Mouse (Mus musculus) macrophage (primary cell): ENCODE results near the gene Gpr26. TPM values are rescaled to one million over a fixed set of nuclear protein-coding genes. Genes with fewer than 3 reads are reported as not detected.

Experiments
- H3K27ac ChIP-seq: fragments of 350-480 bp; formaldehyde crosslinking; 2 replicates; pipeline ENCODE4 v1.9.0; 2021
- H3K36me3 ChIP-seq: fragments of 350-480 bp; formaldehyde crosslinking; 2 replicates; pipeline ENCODE4 v1.9.0; 2021; ENCODE audit errors: inconsistent target
- H3K4me3 ChIP-seq: fragments of 350-480 bp; formaldehyde crosslinking; 2 replicates; pipeline ENCODE4 v1.9.0; 2021; ENCODE audit errors: inconsistent target
- H3K79me2 ChIP-seq: fragments of 350-480 bp; formaldehyde crosslinking; 2 replicates; pipeline ENCODE4 v1.9.0; 2021; ENCODE audit errors: inconsistent target
- WGBS: methylation state at CpG from one replicate; pipeline ENCODE4 v1.1.7; 2026; ENCODE audit warnings: inconsistent platforms; ENCODE audit not compliant: missing documents; 5-methylcytosine and 5-hydroxymethylcytosine counted together
- polyA plus RNA-seq: library from polyadenylated mRNA; stranded (reverse); fragments of 250-400 nt; gene quantifications from 3 replicates; pipeline ENCODE4 v1.2.4, GENCODE M21; 2018; ENCODE audit warnings: inconsistent platforms

Gene Gpr26
- polyA plus RNA-seq, 1 experiment from 2014 or later: not detected

DNA sequence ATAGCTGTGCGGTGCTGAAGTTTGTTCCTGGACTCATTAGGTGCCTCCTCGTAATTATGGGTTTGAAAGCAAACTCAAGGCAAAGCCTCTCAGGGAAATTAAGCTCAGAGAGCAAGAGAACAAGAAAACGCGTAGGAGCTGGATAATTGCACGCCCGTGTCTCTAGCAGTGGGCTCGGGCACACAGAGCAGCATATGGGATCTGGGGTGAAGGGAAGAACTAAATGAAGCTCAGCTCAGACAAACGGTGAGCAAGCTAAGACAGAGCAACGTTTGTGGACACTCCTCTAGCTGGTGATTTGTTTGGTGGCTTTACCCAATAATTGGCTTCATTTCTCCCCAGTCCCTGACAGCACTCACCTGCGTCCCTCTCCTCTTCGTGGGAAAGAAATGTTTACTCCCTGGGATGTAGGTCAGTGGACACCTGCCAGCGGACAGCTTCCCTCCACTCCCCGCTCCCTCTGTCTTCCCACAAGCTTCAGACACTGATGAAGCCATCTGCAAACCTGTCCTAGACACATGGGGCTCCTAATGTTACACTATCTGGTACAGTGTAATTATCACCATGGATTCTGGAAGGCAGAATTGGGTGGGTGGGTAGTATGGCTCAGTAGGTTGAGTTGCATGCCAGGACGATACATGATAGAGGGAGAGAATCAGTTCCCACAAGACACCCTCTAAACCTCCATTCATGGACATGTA is 39.9 kb downstream of the Gpr26 start:
- Histone ChIP-seq H3K27ac (no peak overlapping the region), H3K79me2 (no peaks in the 10 kb centered on the region), H3K4me3 (no peak overlapping the region), H3K36me3 (no peaks in the 10 kb centered on the region)
- 87% methylated on average over 14 of the region's 14 CpGs for WGBS

DNA sequence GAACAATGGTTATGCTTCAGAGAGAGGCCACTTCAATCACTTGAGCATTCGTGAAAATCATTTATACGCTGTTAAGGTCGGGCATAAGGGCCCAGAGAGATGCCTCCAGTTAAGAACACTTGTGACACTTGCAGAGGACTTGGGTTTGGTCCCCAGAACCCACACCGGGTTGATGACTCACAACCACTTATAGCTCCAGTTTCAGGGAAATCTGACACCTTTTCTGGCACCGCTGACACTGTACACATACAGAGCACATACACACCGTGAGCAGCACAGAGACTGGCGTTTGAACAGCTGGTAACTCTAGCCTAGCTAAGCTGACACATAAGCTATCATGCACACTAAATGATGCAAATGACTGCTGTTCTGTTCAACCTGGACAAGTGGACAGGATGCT is 42.7 kb downstream of the Gpr26 start:
- H3K36me3 ChIP-seq: no peaks in the 10 kb centered on the region
- H3K4me3 ChIP-seq: no peak overlapping the region
- 87% methylated on average over 7 of the region's 7 CpGs for WGBS
- H3K27ac ChIP-seq: no peak overlapping the region
- H3K79me2 ChIP-seq: no peaks in the 10 kb centered on the region

DNA sequence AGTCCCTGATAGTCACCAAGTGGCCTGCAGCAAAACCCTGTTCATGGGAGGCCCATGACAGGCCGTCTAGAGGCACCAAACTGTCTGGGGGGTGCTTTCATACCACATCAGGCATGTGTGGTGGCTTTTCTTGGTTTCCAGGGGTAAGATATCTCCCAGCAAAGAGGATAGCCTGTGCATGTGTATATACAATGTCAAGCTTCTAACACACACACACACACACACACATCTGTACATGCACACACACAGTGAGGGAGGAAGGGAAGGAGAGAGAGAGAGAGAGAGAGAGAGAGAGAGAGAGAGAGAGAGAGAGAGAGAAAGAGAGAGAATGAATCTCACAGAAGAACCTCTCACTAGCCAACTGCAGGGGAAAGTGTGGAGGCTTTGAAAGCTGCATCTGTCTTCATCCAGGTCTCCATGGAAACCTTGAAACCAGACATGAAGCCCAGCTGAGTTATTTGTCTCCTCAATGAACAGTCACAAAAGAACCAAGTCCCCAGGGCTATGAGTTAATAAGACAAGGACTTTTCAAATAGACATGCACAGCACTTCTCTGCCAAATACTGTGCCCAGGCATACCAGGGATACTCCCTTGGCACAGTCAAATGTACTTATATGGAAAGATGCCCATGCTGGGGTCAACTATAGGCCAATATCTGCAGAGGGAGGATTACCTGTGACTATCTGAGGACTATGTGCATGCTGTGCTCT is 46.9 kb downstream of the Gpr26 start:
- WGBS: 29% methylated on average over 1 of the region's 1 CpGs
- H3K79me2 ChIP-seq: no peaks in the 10 kb centered on the region
- no peaks in the 10 kb centered on the region for H3K36me3 ChIP-seq
- H3K27ac ChIP-seq: no peak overlapping the region
- no peak overlapping the region for H3K4me3 ChIP-seq

DNA sequence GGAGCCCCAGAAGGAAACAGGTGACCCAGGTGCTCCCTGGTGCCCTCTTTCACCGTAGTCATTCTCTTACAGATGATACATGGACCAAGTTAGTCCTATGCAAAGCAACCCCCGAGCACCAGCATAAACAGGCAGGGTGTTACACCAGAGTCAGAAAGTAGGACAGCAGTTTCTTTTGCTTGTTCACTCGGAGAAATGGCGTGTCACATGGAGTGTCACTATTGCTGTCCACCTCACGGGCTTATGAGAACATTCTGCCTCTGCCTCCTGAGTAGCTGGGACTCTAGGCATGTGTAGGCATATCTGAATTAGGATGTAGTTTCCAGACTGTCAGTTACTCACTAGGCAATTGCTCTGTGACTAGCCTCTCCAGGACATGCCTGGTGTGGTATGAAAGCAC is 47.7 kb downstream of the Gpr26 start:
- no peaks in the 10 kb centered on the region for H3K79me2 ChIP-seq
- no peak overlapping the region for H3K27ac ChIP-seq
- 82% methylated on average over 5 of the region's 5 CpGs for WGBS
- no peak overlapping the region for H3K4me3 ChIP-seq
- no peaks in the 10 kb centered on the region for H3K36me3 ChIP-seq

DNA sequence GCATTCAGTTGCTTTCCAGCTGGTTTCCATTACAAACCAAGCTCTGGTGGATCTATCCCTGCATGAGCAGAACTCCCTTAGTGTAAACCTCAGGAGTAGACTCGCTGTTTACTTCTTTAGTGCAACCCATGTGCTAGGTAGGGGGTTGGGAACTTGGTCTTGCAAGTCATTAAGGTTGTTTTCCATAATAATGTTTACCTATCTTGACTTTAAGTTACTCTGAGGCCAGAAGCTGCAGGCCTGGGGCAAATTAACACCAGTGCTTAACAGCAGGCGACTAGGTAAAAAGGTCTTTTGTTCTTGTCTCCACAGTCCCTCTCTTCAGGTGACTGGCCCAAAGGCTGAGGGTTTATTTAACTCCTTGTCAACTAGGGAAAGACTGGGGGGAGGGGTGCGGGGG is 48.9 kb downstream of the Gpr26 start:
- no peaks in the 10 kb centered on the region for H3K36me3 ChIP-seq
- WGBS: 28% methylated on average over 3 of the region's 3 CpGs
- H3K79me2 ChIP-seq: no peaks in the 10 kb centered on the region
- H3K4me3 ChIP-seq: no peak overlapping the region
- H3K27ac ChIP-seq: no peak overlapping the region

DNA sequence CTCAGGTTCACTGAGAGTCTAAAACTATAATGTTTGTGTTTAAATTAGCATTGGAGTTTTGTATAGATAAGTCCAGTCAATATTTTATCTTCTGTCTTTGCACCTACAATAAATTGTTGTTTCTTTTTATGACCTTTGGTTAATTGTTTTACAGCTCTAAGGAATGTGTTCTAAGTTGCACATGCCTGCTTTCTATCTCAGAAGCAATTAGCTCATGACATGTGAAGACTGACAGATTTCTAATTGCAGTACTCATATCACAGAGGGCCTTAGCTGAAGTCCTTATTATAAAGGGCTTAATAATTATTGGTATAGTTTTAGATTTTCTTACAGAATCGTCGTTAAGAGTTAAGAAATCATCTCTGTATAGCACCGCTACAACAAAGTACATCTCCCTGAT is 49.7 kb downstream of the Gpr26 start:
- Histone ChIP-seq H3K27ac (no peak overlapping the region), H3K36me3 (no peaks in the 10 kb centered on the region), H3K4me3 (no peak overlapping the region), H3K79me2 (no peaks in the 10 kb centered on the region)
- WGBS: 81% methylated on average over 3 of the region's 3 CpGs

DNA sequence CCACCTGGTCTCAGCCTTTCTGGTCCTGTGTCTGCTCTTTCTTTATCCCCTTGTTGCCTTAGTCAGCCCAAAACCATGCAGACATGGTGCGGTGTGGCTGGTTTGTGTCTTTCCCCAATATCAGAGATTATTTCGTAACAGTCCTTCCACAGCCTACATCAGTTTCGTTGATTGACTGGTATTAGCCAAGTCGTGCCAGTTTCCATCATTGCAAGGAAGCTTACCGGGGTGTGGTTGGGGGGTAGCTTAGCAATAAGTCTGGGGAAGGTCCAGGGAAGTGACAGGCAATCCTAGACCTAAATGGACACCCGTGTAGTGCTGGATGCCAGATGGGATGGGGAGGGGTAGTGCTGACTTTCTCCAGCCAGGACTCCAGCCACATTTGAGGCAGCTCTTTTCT is 59.3 kb downstream of the Gpr26 start:
- 71% methylated on average over 6 of the region's 6 CpGs for WGBS
- Histone ChIP-seq H3K4me3 (no peak overlapping the region), H3K36me3 (no peaks in the 10 kb centered on the region), H3K27ac (no peak overlapping the region), H3K79me2 (no peaks in the 10 kb centered on the region)

DNA sequence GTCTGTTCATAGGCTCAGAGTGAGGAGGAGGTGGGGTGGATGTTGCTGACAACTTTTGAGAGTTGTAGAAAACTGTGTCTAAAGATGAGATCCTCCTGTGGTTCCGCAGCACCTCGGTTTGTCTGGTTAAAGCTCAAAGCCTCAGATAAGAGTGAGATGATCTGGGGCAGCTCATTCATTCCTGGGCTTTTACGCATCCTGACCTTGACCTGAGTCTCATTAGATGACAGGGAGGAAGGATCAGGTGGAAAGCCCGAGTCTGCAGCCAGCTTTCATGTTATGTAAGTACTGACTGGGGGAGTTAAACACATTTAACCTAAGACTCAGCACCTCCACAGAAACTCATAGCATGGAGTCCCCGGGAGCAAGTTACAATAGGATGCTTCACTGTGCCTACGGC is 60.4 kb downstream of the Gpr26 start:
- Histone ChIP-seq H3K27ac (no peak overlapping the region), H3K4me3 (no peak overlapping the region)
- 79% methylated on average over 6 of the region's 6 CpGs for WGBS

DNA sequence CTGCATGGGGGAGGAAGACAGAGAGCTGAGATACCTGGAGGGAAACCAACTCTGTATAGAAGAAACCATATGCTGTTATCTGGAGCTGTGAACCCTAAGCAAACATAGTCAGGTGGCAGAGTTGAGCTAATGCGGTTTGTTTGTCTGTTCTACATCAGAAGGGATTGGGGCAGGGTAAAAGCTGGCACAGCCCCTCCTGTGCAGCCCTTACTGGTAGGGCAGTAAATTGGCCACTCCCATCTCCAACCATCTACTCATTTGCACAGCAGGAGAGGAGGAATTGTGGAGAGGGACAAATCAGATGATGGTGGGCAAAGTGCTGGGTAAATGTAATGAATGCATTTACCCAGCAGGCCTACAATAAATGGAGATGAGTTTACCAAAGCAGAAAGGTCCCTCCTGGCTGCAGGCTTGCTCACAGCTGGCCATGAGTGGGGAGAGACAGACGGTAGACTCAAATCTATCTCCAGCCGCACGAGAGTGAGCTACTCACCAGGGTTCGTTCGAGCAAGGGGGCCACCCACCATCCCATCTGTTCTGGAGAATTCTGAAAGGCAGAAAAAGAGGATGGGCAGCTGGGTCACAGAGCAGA is 65.8 kb downstream of the Gpr26 start:
- Histone ChIP-seq H3K79me2 (no peaks in the 10 kb centered on the region), H3K36me3 (no peaks in the 10 kb centered on the region), H3K27ac (no peak overlapping the region), H3K4me3 (no peak overlapping the region)
- WGBS: 73% methylated on average over 6 of the region's 6 CpGs

More for the DNA sequence above, 60.4 kb downstream of the Gpr26 start:
- H3K36me3 ChIP-seq: no peaks in the 10 kb centered on the region
- H3K79me2 ChIP-seq: no peaks in the 10 kb centered on the region

Other genes with a start within 250 kb of the Gpr26 start
- not detected in 3 replicates for gene Cpxm2, start 188.3 kb downstream of the Gpr26 start, polyA plus RNA-seq